Mouse (Mus musculus) central nervous system, embryonic 18 days (tissue): ENCODE results near the gene Krt7. TPM values are rescaled to one million over a fixed set of nuclear protein-coding genes. Genes with fewer than 3 reads are reported as not detected.

ENCODE experiments used
- polyA plus RNA-seq: library from polyadenylated mRNA; depleted of rRNA; stranded (reverse); fragments of >200 nt; gene quantifications from 2 replicates; pipeline ENCODE4 v1.2.3, GENCODE M21; 2012; rRNA removed

Gene Krt7
- 0.55 and 21.6 TPM in 2 replicates for polyA plus RNA-seq

DNA sequence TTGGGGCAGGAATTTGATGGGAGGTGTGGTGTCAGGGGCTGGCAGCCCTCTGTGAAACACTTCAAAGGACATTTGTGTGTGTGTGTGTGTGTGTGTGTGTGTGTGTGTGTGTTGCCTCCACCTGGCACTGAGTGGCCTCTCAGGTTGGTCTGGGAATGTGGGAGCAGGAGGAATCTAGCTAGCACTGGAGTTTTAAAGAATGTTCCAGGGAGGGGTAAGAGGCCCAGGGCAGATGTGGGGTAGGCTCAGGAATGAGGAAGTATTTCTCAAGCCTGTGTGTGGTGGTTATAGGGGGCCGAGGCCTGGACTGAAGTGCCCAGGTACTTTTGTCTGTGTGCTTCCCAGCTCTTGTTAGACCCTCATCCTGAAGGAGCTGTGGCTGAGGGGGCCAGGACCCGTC, at the start of gene Krt7:
Krt7 (plus strand) TSS at position 269 of the 400 bp plus-strand sequence.

GRCm38 (mm10) chr15:101370101-101370911, 40.5 kb upstream of the Krt7 start, which contains the start of gene Krt80:
Krt80 (minus strand) TSS chr15:101370162.

GRCm38 (mm10) chr15:101438555-101438954, 27.7 kb downstream of the Krt7 start, which contains the start of gene Krt87:
Krt87 (minus strand) TSS chr15:101438804.

GRCm38 (mm10) chr15:101447444-101447843, 36.6 kb downstream of the Krt7 start, which contains the start of gene Krt88:
Krt88 (plus strand) TSS chr15:101447744.

GRCm38 (mm10) chr15:101463651-101464050, 52.8 kb downstream of the Krt7 start, which contains the start of gene Krt81:
Krt81 (minus strand) TSS chr15:101463751.

GRCm38 (mm10) chr15:101472952-101473528, 62.2 kb downstream of the Krt7 start, which contains the start of gene Krt86:
Krt86 (plus strand) TSS chr15:101473478.

Other genes with a start within 250 kb of the Krt7 start
- gene Acvr1b, start 237.0 kb upstream of the Krt7 start, polyA plus RNA-seq: 67.2 and 72.2 TPM in 2 replicates
- gene Grasp, start 186.9 kb upstream of the Krt7 start, polyA plus RNA-seq: 5.3 and 5.8 TPM in 2 replicates
- 7.8 and 8.5 TPM in 2 replicates for gene Nr4a1, start 156.8 kb upstream of the Krt7 start, polyA plus RNA-seq
- 71.2 and 75.3 TPM in 2 replicates for gene Atg101, start 126.8 kb upstream of the Krt7 start, polyA plus RNA-seq
- 0.31 and 0.32 TPM in 2 replicates for gene 6030408B16Rik, start 117.8 kb upstream of the Krt7 start, polyA plus RNA-seq
- gene Krt80, start 40.9 kb upstream of the Krt7 start, polyA plus RNA-seq: 0.25 and 4.2 TPM in 2 replicates
- 0.34 and 0.45 TPM in 2 replicates for gene Krt87, start 27.8 kb downstream of the Krt7 start, polyA plus RNA-seq
- gene Krt88, start 36.7 kb downstream of the Krt7 start, polyA plus RNA-seq: not detected in 2 replicates
- gene Krt81, start 52.7 kb downstream of the Krt7 start, polyA plus RNA-seq: 0.04 and 0.13 TPM in 2 replicates
- gene Krt86, start 62.4 kb downstream of the Krt7 start, polyA plus RNA-seq: 0.04 and 0.05 TPM in 2 replicates
- not detected in 2 replicates for gene Krt83, start 80.5 kb downstream of the Krt7 start, polyA plus RNA-seq
- not detected in 2 replicates for gene Gm49425, start 106.2 kb downstream of the Krt7 start, polyA plus RNA-seq
- not detected in 2 replicates for gene Krt84, start 121.8 kb downstream of the Krt7 start, polyA plus RNA-seq
- not detected in 2 replicates for gene Krt82, start 139.6 kb downstream of the Krt7 start, polyA plus RNA-seq
- gene Krt90, start 151.9 kb downstream of the Krt7 start, polyA plus RNA-seq: 0.15 and 0.16 TPM in 2 replicates
- 0.07 and 0.09 TPM in 2 replicates for gene Krt75, start 162.9 kb downstream of the Krt7 start, polyA plus RNA-seq
- gene Gm5414, start 217.1 kb downstream of the Krt7 start, polyA plus RNA-seq: not detected in 2 replicates
- not detected in 2 replicates for gene Gm5478, start 236.3 kb downstream of the Krt7 start, polyA plus RNA-seq